Mouse (Mus musculus): ENCODE data around the gene Kcnab1.

Kcnab1 gene

DNA sequence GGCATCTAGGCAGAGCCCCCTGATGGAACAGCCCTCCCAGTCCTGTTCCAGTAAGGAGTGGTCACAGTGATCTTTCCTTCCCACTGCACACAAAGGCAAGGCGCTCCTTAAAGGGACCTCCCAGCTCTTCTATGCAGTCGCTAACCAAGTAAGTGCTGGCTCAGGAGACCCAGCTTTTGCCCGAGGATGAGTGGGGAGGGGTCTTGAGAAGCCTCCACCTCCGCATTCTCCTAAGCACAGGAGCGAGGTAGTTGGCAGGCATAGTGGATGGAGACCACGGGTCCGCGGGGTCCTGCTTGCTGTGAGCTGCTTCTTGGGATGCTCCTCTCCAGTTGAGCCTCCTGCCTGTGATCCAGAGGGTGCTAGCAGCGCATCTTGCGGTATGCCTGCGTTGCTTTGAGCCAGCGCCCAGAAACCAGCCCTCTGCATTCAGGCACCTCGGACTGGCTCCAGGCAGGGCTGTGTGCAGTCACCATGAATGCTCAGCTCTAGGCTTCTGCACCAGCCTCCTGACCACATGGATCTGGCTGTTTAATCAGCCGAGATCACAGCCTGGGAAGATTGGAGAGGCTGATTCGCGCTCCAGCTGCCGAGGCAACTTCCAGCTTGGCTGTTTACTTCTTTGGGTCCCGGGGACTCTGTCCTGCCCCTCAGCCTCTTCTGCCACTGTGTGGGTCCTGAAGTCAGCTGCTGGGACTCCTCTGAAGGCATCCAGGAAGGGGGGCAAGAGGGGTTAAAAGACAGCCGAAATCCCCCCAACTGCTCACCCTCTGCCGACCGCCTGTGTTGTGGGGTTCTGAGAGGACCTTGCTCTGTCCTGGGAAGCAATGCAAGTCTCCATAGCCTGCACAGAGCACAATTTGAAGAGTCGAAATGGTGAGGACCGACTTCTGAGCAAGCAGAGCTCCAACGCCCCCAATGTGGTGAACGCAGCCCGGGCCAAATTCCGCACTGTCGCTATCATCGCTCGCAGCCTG, at the start of gene Kcnab1:
Kcnab1 (plus strand) TSS at position 440 of the 977 bp plus-strand sequence.
- peak; percentile 27 to 66 for DNase-seq (ENCODE audit: low spot score in 2 of 2)

DNA sequence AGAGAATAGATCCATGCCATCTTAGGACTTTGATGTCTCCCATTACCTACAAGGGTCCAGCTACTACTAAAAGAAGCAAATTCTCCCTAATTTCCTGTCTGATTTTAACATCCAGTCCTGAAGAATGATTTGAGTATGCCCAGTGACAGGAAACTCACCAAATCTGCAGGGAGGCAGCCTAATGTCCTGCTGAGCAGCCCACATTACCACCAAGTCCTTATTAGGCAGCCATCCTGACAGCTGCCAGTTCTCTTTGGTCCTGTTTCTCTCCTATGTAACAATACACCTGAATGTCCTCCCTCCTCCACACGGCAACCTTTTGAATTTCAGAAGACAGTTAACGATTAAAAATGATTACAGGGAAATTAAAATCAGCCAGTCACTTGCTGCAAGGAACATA, 20.9 kb upstream of the Kcnab1 start:
- DNase-seq (ENCODE audit: low spot score in 2 of 2) = no peak

DNA sequence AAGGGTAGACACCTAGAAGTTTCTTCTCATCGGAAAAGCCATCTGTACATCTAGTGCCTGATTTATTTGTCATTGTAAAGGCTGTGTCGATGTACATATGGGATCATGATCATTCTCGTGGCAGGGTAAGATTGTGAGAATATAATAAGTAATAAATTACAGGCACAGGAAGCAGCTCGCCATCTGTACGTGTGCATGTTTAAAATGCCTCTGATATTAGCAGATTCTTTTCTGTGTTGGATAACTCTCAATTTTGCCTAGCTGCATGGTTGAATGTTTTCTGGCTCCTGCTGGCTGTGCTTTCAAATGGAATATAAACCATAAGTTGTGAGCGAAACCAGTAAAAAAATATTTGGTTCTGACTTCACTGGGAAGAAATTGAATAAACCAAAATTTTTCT, 5.1 kb upstream of the Kcnab1 start:
- DNase-seq (ENCODE audit: low spot score in 2 of 2) = no peak

DNA sequence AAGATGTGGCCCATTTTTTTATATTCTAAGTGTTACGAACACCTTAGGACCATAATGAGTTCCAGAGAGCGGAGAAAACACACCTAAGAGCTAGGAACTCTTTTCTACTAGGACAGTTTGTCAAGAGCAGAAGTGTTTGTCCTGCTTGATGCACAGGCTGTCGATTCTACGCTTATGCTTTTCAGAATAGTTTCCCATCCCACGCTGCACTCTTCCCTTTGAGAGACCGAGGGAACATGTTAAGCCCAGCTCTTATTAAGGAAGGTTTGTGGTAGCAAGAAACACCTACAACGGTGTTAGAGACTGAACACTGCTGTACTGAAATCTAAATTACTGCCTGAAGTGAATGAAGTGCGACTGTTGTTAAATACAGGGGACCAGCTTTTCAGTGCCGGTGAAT, 1.0 kb downstream of the Kcnab1 start:
- no peak for DNase-seq (ENCODE audit: low spot score in 2 of 2)

DNA sequence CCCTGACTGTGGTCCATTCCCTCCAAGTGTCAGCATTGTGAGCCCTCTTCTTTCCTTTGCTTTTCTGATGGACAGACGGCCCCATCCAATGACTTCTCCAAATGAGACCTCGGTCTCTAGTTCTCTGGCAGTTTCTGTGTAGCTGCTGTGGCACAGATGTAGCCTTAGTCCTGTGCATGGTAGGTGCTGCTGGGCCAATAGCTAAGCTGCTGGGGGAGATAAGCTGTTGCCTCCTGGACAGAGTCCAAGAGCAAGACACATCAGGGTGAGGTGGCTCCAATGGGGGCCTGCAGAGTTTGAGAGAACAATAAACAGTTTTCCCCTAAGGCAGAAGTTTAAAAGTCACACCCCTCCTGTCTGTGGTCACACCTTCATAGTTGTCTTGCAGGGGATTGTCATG, 2.0 kb downstream of the Kcnab1 start:
- DNase-seq (ENCODE audit: low spot score in 2 of 2) = no peak

DNA sequence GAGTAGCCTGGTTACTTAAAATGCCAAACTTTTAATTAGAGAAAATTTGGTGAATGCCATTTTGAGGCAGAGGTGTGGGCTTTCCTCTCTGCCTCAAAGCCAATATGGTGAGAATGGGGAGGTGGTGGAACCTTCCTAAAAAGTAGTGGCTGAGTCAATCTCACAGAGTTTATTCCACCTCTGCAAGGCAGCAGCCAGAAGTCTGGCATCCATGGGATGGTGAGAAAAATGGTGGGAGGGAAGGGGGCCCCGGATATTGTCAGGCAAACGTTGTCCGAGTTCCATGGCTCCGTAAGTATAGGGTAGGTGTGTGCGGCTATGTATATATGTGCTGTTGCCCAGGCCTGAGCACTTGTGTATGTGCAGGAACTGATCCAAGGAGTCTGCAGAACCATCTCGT, 6.0 kb downstream of the Kcnab1 start:
- peak; percentile 45 to 69 for DNase-seq (ENCODE audit: low spot score in 2 of 2)

DNA sequence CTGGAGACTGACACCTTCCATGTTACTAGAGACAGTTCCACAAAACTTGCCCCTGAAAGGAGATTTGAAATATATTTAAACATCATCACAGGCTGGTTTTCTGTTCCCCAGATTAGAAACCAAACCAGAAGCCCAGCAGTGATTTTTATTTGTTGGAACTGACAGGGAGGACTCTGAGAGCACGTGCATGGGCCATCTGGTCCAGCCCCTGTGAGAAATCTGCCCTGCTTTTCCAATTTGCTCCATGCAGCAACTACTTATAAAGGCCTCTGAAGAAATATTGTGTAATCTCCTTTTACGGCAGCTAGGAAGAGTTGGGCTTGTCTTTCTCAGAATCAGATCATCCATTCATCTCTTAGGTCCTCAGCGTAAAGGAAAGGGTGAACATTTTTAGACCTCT, 7.8 kb downstream of the Kcnab1 start:
- no peak for DNase-seq (ENCODE audit: low spot score in 2 of 2)

DNA sequence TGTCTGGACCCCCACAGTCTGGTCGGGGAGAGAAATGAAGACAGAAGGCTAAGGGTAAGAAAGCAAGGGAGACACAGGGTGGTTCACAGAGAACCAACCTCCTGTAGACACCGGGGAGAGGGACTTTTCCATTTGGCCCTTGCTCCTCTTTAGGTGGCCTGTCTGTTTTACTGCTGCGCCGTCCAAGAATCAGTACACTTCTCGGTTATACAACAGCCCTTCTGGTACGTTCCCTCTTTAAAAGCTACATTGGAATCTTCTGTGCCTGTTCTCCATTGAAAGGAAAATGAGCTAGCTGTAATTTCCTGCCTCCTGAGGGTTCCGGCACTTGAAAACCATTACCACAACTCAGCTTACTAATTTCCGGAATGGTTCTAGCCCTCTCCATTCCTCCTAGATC, 8.2 kb downstream of the Kcnab1 start:
- DNase-seq (ENCODE audit: low spot score in 2 of 2) = no peak

DNA sequence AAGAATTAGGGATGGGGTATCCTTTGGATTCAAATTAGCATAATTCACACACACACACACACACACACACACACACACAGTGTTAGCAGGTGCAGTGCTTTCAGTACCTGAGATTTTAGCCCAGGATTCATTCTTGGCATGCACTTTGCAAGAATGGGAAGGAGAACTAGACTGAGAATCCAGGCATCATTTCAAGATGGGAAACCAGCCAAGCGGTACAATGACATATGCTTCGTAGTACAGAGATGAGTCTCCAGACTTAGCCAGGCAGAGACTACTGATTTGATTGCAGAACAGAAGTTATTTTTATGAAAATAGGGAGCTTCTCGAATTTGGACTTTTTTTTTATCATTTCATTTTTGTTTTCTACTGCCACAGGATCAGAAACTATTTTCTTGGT, 15.8 kb downstream of the Kcnab1 start:
- peak in 1 of 2 experiments; percentile 85 for DNase-seq (ENCODE audit: low spot score in 2 of 2)

DNA sequence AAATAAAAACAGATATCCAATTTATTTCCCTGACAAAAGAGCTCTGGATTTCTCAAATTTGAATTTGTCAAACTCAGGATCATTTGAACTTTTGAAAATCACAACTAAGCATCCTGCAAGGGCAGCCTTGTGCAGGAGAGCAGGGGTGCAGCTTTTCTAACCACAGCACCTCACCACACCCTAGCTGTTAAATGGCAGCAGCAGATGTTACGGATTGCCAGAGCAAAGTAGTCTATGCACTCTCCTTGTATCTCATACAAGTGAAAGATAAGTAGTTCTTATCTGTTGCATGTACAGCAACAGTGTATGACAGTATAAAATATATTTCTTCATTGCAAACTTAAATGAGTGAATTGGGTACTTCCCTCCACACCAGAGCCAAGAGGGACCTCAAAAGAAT, 20.4 kb downstream of the Kcnab1 start:
- no peak for DNase-seq (ENCODE audit: low spot score in 2 of 2)

DNA sequence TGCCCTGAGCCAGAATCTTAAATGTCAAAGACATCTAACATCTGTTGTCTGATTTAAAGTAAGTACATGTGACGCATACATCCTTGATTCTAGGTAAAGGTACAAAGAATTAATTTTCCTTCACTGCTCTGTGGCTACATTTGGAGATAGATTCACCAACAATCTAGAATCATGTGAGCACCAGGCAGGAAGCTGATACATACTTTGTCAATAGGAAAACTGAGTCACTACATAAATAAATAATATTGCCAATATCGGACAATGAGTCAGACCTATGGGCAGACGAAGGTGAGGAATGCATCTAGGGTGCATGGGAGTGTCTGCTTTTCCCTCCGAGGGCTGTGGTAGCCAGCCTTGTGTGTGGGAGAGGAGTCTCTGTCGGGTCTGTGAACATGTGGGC, 25.7 kb downstream of the Kcnab1 start:
- no peak for DNase-seq (ENCODE audit: low spot score in 2 of 2)

DNA sequence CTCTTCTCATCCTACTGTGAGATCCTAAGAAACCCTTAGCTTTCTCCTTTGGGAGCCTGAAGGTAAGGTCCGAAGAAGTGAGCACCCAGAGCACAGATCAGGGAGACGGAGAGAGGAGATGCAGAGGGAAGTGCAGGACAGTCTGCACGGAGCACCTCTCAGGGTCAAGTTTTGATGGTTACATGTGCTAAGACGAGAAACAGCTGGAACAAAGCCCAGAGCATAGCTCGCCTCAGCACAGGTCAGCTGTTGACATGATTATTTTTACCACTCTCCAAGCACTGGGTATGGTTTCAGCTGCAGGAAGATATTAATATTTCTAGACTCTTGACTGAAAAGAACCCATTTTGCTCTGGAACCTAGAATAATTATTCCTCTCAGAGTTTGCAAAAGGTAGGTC, 27.7 kb downstream of the Kcnab1 start:
- no peak for DNase-seq (ENCODE audit: low spot score in 2 of 2)

DNA sequence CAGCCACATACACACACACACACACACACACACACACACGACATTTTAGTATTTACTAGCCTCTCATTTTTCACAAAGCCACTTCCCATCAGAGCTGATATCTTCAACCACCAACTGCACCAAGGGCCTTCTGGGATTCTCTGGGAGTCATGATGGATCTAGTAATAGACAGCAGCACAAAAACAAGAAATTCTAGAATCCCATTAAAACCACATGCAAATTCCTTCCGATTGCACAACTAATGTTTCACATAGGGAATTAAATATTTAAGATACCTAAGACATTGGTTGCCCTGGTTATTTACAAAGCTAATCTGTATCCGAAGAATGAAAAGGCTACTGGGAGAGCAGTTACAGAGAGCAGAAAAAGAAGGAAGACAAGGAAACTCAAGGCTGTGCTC, 29.6 kb downstream of the Kcnab1 start:
- no peak for DNase-seq (ENCODE audit: low spot score in 2 of 2)

DNA sequence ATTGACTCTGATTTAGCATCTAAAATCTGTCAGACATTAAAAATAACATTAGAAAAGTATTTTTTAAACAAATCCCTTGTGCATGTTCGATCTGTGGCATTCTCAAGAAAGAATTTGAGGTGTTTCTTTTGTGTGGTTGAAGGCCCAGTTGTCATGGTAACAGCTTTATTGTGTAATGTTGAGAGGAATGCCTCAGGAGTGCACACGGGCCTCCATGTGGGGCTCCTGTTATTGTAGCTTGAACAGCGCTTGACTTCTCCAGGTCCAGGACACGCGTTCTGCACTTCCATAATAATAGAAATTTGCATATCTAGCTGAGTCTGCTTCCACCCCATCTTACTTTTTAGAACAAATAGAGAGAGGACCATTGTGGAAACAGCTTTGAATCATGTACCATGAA, 36.0 kb downstream of the Kcnab1 start:
- DNase-seq (ENCODE audit: low spot score in 2 of 2) = no peak

DNA sequence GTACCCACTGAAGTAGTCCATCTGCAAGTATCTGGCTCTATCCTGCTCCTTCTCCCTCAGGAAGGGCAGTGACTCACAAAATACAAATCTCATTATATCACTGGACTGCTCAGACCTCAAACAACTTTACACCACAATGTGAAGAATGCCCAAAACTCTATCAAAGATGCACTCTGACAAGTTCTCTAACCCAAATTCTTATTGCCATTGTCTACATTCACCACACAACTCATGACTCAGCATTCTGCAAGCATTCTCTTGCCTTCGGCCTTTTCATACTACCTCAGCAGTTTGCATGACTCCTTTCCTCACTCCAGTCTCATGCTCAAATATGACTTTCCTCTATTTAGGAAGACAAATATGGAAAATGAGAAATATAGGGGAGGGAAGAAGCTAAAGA, 42.6 kb downstream of the Kcnab1 start:
- no peak for DNase-seq (ENCODE audit: low spot score in 2 of 2)

DNA sequence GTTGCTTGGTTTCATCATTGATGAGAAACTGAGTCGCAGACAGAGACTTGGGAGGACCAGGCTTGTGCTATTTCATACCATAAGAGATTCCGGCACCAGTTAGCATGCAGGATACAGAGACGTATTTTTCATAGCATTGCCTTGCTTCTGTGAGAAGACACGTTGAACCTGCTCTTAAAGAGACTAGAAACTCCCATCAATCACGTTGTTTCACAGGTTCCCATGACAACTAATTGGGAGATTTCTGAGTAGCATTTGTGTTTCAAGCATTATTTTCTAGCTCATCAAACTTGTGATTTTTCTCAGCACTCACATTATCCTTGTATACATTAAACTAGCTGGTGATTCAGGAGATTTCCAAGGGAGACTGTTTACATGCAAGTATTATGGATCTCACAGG, 63.8 kb downstream of the Kcnab1 start:
- DNase-seq (ENCODE audit: low spot score in 2 of 2) = no peak

DNA sequence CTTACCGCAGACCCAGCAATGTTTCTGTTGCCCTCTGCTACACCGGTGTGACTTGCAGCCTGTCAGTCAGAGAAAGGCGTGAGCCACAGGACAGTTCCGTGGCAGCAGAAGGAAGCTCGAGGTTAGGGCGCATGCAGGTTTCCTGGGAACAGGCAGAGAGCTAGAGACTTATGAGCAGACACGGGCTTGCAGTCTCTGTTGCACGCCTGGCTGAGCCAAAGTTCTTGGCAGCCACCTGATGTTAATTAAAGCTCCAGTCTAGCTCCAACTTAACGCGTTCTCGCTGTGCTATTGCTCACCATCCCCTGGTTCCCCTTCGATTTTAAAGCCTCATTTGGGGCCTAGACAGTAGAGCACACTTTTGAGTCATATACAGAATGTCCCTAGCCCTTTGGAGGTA, 65.4 kb downstream of the Kcnab1 start:
- peak in 1 of 2 experiments; percentile 39 for DNase-seq (ENCODE audit: low spot score in 2 of 2)

DNA sequence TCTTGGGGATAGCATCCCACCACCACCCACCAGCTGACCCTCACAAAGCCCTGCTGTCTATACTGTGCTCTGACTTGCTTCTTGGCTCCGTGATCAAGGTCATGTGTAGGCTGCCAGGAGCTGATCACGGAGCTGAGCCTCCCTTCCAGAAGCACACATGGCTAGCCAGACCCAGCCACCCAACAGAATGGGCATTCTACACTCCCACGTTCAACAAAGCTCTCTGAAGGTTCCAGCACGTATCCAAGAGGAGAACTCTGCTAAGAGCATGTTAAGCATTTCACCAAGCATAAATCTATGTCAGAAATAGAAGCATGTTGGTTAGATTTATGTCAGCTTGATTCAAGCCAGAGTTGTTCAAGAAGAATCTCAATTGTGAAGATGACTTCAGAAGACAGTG, 66.6 kb downstream of the Kcnab1 start:
- peak in 1 of 2 experiments; percentile 31 for DNase-seq (ENCODE audit: low spot score in 2 of 2)

DNA sequence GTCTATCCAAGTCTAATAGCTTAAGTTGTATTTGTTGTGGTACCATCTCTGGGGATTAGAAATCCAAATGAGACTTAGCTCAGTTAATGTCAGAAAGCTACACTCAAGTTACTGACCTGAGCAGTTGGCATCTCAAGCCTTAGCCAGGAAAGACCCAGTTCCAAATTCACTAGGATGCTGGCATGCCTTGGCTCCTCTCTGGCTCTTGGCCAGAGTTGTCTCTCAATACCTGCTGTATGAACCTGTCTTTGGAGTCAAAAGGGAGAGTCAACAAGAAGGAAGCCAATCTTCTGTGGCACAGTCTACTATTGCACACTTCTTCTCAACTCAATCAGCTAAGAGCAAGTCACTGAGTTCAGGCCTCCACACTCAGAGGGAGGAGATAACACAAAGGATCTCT, 67.7 kb downstream of the Kcnab1 start:
- no peak for DNase-seq (ENCODE audit: low spot score in 2 of 2)

DNA sequence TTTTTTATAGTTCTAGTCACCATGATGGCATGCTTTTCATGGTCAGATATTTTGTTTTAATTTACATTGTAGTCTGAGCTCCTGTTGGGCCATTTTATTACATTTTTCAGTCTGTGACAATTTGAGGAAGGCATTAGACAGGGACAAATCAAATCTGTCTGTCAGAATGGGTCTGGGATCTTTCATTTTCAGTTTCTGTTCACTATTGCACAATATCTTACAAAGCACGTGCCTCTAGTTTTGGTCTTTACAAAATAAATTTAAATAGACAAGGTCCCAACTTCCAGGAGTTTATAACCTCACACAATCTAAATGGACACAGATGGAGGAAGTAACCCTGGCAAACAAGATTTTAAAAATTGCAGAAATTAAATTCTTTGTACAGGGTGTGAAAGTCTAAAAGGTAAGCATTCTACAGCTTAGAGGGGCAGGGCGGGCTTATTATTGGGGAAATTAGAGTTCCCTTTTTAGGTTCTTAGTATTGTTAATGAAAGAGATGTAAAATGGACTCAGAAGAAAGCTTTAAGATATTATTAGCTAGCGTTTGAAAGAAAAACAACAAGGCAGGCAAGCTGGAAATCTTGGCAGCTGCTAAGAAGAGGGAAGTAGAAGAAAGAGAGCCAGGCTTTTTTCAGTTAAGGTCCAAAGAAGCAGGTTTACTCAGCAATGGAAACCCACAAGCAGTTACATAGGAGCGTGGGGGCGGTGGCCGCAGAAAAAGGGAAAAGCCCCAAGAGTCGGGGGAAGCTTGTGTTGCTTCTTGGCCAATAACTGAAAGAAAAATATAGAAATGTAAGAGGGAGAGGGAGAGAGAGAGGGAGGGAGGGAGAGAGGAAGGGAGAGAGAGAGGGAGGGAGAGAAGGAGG, 78.9 kb downstream of the Kcnab1 start:
- DNase-seq (ENCODE audit: low spot score in 2 of 2) = no peak

DNA sequence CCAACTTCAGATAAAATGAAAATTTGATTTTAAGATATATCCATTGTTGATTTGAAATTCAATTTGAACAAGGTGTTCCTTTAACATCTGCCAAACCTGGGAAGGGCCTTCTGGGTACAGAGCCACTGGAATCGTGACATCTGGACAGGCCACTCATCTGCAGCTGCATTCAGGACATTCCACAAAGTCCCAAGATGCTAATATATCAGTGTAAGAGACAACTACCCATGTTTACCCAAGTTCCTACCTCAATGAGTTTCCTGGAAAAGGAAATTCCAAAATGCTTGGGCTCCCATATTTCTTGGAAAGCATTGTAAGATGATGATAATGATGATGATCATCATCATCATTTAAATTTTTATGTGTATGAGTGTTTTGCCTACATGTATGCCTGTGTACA, 91.4 kb downstream of the Kcnab1 start:
- DNase-seq (ENCODE audit: low spot score in 2 of 2) = no peak

DNA sequence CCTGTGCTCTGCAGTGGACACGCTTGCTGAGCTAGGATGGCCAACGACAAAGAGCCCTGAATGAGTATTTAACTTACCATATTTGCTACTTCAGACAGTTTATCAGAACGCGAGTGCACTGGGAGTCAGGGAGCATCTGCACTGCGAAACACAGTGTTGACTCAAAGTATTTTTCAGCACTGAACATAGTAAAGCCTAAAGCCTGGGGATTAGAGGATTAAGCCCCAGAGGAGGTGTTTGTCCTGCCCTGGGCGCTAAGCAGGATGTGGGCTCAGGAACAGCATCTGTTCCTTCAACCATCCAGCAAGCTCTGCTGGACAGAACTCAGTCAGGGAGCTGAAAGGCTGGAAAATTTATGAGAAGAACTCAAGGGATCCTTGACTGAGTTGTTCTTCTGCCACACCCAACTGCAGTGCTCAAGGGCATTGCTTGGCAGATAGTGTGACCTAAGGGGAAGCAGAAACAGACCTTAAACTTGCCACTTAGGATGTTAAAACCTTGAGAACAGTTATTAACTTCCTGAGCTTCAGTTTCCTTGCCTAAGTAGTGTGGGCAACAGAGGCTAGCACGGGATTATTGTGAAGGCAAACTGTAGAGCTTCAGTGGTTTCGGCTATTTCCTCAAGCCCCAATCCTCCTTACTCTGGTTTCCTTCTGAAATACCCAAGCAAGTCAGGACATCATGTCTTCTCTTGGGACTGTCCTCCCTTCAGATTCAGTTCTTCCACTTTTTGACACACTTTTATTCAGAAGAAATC, 94.4 kb downstream of the Kcnab1 start:
- DNase-seq (ENCODE audit: low spot score in 2 of 2) = no peak
